Mouse (Mus musculus) ES-E14 (cell line): Measurements from ENCODE around the gene Trpv4.

Experiments
- HCFC1 ChIP-seq: IDR thresholded peaks from 2 replicates; pipeline ENCODE4 v1.6.1; 2012; ENCODE audit warnings: low read length, inconsistent platforms, borderline replicate concordance; ENCODE audit not compliant: insufficient read depth
- MAFK ChIP-seq: IDR thresholded peaks from 2 replicates; pipeline ENCODE4 v1.6.1; 2014; ENCODE audit warnings: mild to moderate bottlenecking, low read depth, low read length, inconsistent platforms; ENCODE audit not compliant: insufficient read depth
- ZC3H11A ChIP-seq: IDR thresholded peaks from 2 replicates; pipeline ENCODE4 v1.6.1; 2012; ENCODE audit warnings: low read depth, mild to moderate bottlenecking, inconsistent platforms, low read length, borderline replicate concordance

DNA sequence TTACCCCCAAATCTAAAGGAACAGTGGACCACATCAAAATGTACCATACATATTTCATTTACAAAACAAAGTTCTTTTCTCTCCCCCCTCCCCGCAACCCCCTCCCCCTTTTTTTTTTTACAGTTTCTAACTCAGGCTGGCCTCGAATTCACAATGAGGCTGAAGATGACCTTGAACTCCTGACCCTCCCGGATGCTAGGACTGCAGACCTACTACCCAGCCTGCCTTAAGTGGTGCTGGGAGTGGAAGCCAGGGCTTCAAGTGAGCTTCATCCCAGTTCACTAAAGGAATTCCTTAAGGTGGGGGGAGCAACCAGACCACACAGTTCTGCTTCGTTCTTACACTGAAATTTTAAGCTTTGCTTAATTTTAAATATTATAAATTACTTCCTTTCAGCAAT is 5.9 kb upstream of the Trpv4 start:
- TF ChIP-seq ZC3H11A (no peak), HCFC1 (no peak), MAFK (no peak)
